Mouse (Mus musculus) CH12.LX (cell line): ENCODE data around the gene Acsl5. TPM values are rescaled to one million over a fixed set of nuclear protein-coding genes. Genes with fewer than 3 reads are reported as not detected.
A peak's percentile ranks its signal among the peaks of the same experiment; 100 is the strongest.

Source experiments
- DNase-seq: peaks from one replicate; pipeline ENCODE4 v3.0.0-alpha.2; 2013; ENCODE audit errors: extremely low read depth
- H3K27ac ChIP-seq: 2 replicates; pipeline ENCODE4 v1.5.1; 2012; ENCODE audit warnings: low read depth, mild to moderate bottlenecking, control low read depth, moderate library complexity; ENCODE audit not compliant: insufficient read depth
- H3K27me3 ChIP-seq: replicated peaks from 2 replicates; pipeline ENCODE3; 2012; ENCODE audit warnings: inconsistent platforms
- H3K36me3 ChIP-seq, 2 experiments: replicated peaks in 1 of 2; 2 replicates each; pipeline versions ENCODE3 to v1.6.1; 2012; ENCODE audit warnings: inconsistent platforms in 1 of 2, low read length in 1 of 2, mild to moderate bottlenecking in 1 of 2, mixed read lengths in 1 of 2, moderate library complexity in 1 of 2; ENCODE audit not compliant: control insufficient read depth in 1 of 2, insufficient read depth in 1 of 2
- H3K4me1 ChIP-seq, 2 experiments: 2 replicates each; pipeline ENCODE4 v1.6.1; 2012; ENCODE audit warnings: inconsistent platforms in 1 of 2, moderate library complexity in 1 of 2; ENCODE audit not compliant: insufficient read depth in 2 of 2, control insufficient read depth in 1 of 2
- H3K4me2 ChIP-seq: 2 replicates; pipeline ENCODE4 v1.6.1; 2012; ENCODE audit warnings: low read depth, mild to moderate bottlenecking, control low read depth; ENCODE audit not compliant: poor library complexity, insufficient read depth, severe bottlenecking
- H3K4me3 ChIP-seq, 3 experiments: fragments of 150-350 bp in 1 of 3; sonication (generic) in 1 of 3; replicated peaks in 1 of 3; 2 replicates each; pipeline versions ENCODE3 to v1.5.1; 2011 to 2012; ENCODE audit warnings: low read depth in 2 of 3, low read length in 2 of 3, mild to moderate bottlenecking in 2 of 3, moderate library complexity in 2 of 3, control low read depth in 1 of 3, improper control_type of control experiment in 1 of 3, inconsistent platforms in 1 of 3, mixed read lengths in 1 of 3; ENCODE audit not compliant: poor library complexity in 1 of 3
- H3K79me2 ChIP-seq: replicated peaks from 2 replicates; pipeline ENCODE4 v1.6.1; 2012; ENCODE audit warnings: mild to moderate bottlenecking, moderate library complexity; ENCODE audit not compliant: control insufficient read depth, poor library complexity, insufficient read depth, severe bottlenecking; ENCODE audit errors: extremely low read depth
- H3K9ac ChIP-seq: 2 replicates; pipeline ENCODE4 v1.6.1; 2012; ENCODE audit warnings: low read depth, mild to moderate bottlenecking, control low read depth, moderate library complexity; ENCODE audit not compliant: insufficient read depth
- H3K9me3 ChIP-seq: replicated peaks from 2 replicates; pipeline ENCODE3; 2012; ENCODE audit warnings: low read length, inconsistent platforms, mixed read lengths
- BHLHE40 ChIP-seq: IDR thresholded peaks from 2 replicates; pipeline ENCODE4 v1.6.1; 2011; ENCODE audit warnings: mild to moderate bottlenecking, low read depth, low read length, improper control_type of control experiment
- CHD1 ChIP-seq: IDR thresholded peaks from 2 replicates; pipeline ENCODE4 v1.6.1; 2012; ENCODE audit warnings: low read depth, low read length, improper control_type of control experiment, inconsistent platforms
- CHD2 ChIP-seq: IDR thresholded peaks from 2 replicates; pipeline ENCODE4 v1.6.1; 2011; ENCODE audit warnings: low read length, improper control_type of control experiment
- CTCF ChIP-seq, 2 experiments: IDR thresholded peaks in 1 of 2; conservative IDR thresholded peaks in 1 of 2; 2 replicates each; pipeline ENCODE4 v1.5.1; 2011 to 2012; ENCODE audit warnings: low read depth in 2 of 2, low read length in 2 of 2, improper control_type of control experiment in 1 of 2, inconsistent platforms in 1 of 2, mild to moderate bottlenecking in 1 of 2, moderate library complexity in 1 of 2
- E2F4 ChIP-seq: IDR thresholded peaks from 2 replicates; pipeline ENCODE4 v1.6.1; 2011; ENCODE audit warnings: low read depth, low read length, improper control_type of control experiment; ENCODE audit not compliant: insufficient replicate concordance
- ELF1 ChIP-seq: IDR thresholded peaks from 2 replicates; pipeline ENCODE4 v1.6.1; 2014; ENCODE audit warnings: low read depth, mild to moderate bottlenecking, inconsistent platforms, low read length, improper control_type of control experiment
- EP300 ChIP-seq: IDR thresholded peaks from 2 replicates; pipeline ENCODE4 v1.6.1; 2011; ENCODE audit warnings: low read length, improper control_type of control experiment
- ETS1 ChIP-seq: conservative IDR thresholded peaks from 2 replicates; pipeline ENCODE4 v1.6.1; 2012; ENCODE audit warnings: low read depth, mild to moderate bottlenecking, inconsistent platforms, low read length, improper control_type of control experiment, moderate library complexity
- GABPA ChIP-seq: IDR thresholded peaks from 2 replicates; pipeline ENCODE4 v1.6.1; 2012; ENCODE audit warnings: low read depth, low read length, improper control_type of control experiment, inconsistent platforms; ENCODE audit not compliant: insufficient replicate concordance
- HCFC1 ChIP-seq: IDR thresholded peaks from 2 replicates; pipeline ENCODE4 v1.6.1; 2012; ENCODE audit warnings: low read depth, mild to moderate bottlenecking, inconsistent platforms, low read length, improper control_type of control experiment
- IRF4 ChIP-seq: IDR thresholded peaks from 2 replicates; pipeline ENCODE4 v1.6.1; 2014; ENCODE audit warnings: low read depth, mild to moderate bottlenecking, inconsistent platforms, low read length, improper control_type of control experiment
- JUN ChIP-seq: IDR thresholded peaks from 2 replicates; pipeline ENCODE4 v1.6.1; 2011; ENCODE audit warnings: low read depth, mild to moderate bottlenecking, low read length, improper control_type of control experiment, moderate library complexity; ENCODE audit not compliant: insufficient read depth
- JUND ChIP-seq: conservative IDR thresholded peaks from 2 replicates; pipeline ENCODE4 v1.6.1; 2011; ENCODE audit warnings: low read depth, low read length, improper control_type of control experiment
- KAT2A ChIP-seq: IDR thresholded peaks from 2 replicates; pipeline ENCODE4 v1.6.1; 2012; ENCODE audit warnings: low read length, improper control_type of control experiment, inconsistent platforms; ENCODE audit not compliant: insufficient replicate concordance
- MAFK ChIP-seq: IDR thresholded peaks from 2 replicates; pipeline ENCODE4 v1.6.1; 2011; ENCODE audit warnings: low read length, improper control_type of control experiment; ENCODE audit not compliant: insufficient replicate concordance
- MAX ChIP-seq: IDR thresholded peaks from 2 replicates; pipeline ENCODE4 v1.6.1; 2011; ENCODE audit warnings: low read length, improper control_type of control experiment
- MAZ ChIP-seq: IDR thresholded peaks from 2 replicates; pipeline ENCODE4 v1.6.1; 2012; ENCODE audit warnings: low read depth, mild to moderate bottlenecking, inconsistent platforms, low read length, improper control_type of control experiment, moderate library complexity
- MEF2A ChIP-seq: IDR thresholded peaks from 2 replicates; pipeline ENCODE4 v1.6.1; 2014; ENCODE audit warnings: low read depth, mild to moderate bottlenecking, inconsistent platforms, low read length, improper control_type of control experiment, borderline replicate concordance
- MXI1 ChIP-seq: IDR thresholded peaks from 2 replicates; pipeline ENCODE4 v1.6.1; 2011; ENCODE audit warnings: mild to moderate bottlenecking, low read depth, low read length, improper control_type of control experiment
- MYC ChIP-seq: IDR thresholded peaks from 2 replicates; pipeline ENCODE4 v1.6.1; 2011; ENCODE audit warnings: low read depth, mild to moderate bottlenecking, improper control_type of control experiment, low read length
- NELFE ChIP-seq: IDR thresholded peaks from 2 replicates; pipeline ENCODE4 v1.6.1; 2011; ENCODE audit warnings: low read depth, low read length, improper control_type of control experiment
- NRF1 ChIP-seq: IDR thresholded peaks from 2 replicates; pipeline ENCODE4 v1.6.1; 2014; ENCODE audit warnings: low read depth, mild to moderate bottlenecking, inconsistent platforms, low read length, improper control_type of control experiment, moderate library complexity
- PAX5 ChIP-seq: IDR thresholded peaks from 2 replicates; pipeline ENCODE4 v1.6.1; 2012; ENCODE audit warnings: low read length, inconsistent platforms, mixed read lengths
- POLR2A ChIP-seq: IDR thresholded peaks from 2 replicates; pipeline ENCODE4 v1.6.1; 2011; ENCODE audit warnings: low read depth, mild to moderate bottlenecking, improper control_type of control experiment, low read length
- POLR2AphosphoS2 ChIP-seq: IDR thresholded peaks from 2 replicates; pipeline ENCODE4 v1.6.1; 2011; ENCODE audit warnings: low read depth, low read length, improper control_type of control experiment
- RAD21 ChIP-seq: IDR thresholded peaks from 2 replicates; pipeline ENCODE4 v1.6.1; 2011; ENCODE audit warnings: low read depth, mild to moderate bottlenecking, low read length, improper control_type of control experiment, moderate library complexity
- RCOR1 ChIP-seq: conservative IDR thresholded peaks from 2 replicates; pipeline ENCODE4 v1.6.1; 2012; ENCODE audit warnings: low read depth, mild to moderate bottlenecking, inconsistent platforms, low read length, improper control_type of control experiment
- SIN3A ChIP-seq: IDR thresholded peaks from 2 replicates; pipeline ENCODE4 v1.6.1; 2012; ENCODE audit warnings: low read length, improper control_type of control experiment, inconsistent platforms
- SMC3 ChIP-seq: IDR thresholded peaks from 2 replicates; pipeline ENCODE4 v1.6.1; 2011; ENCODE audit warnings: low read depth, low read length, improper control_type of control experiment
- TBP ChIP-seq: conservative IDR thresholded peaks from 2 replicates; pipeline ENCODE4 v1.6.1; 2011; ENCODE audit warnings: low read depth, low read length, improper control_type of control experiment
- TCF12 ChIP-seq: IDR thresholded peaks from 2 replicates; pipeline ENCODE4 v1.6.1; 2014; ENCODE audit warnings: low read depth, mild to moderate bottlenecking, inconsistent platforms, low read length, improper control_type of control experiment
- UBTF ChIP-seq: IDR thresholded peaks from 2 replicates; pipeline ENCODE4 v1.6.1; 2012; ENCODE audit warnings: low read depth, mild to moderate bottlenecking, inconsistent platforms, low read length, improper control_type of control experiment, moderate library complexity
- USF1 ChIP-seq: IDR thresholded peaks from 2 replicates; pipeline ENCODE4 v1.6.1; 2014; ENCODE audit warnings: low read depth, mild to moderate bottlenecking, inconsistent platforms, low read length, improper control_type of control experiment
- USF2 ChIP-seq: conservative IDR thresholded peaks from 2 replicates; pipeline ENCODE4 v1.6.1; 2011; ENCODE audit warnings: low read depth, low read length, improper control_type of control experiment
- ZC3H11A ChIP-seq: IDR thresholded peaks from 2 replicates; pipeline ENCODE4 v1.6.1; 2012; ENCODE audit warnings: low read depth, mild to moderate bottlenecking, inconsistent platforms, low read length, improper control_type of control experiment
- ZKSCAN1 ChIP-seq: IDR thresholded peaks from 2 replicates; pipeline ENCODE4 v1.6.1; 2012; ENCODE audit warnings: low read depth, inconsistent platforms, low read length, improper control_type of control experiment, borderline replicate concordance
- ZMIZ1 ChIP-seq: IDR thresholded peaks from 2 replicates; pipeline ENCODE4 v1.6.1; 2012; ENCODE audit warnings: low read depth, mild to moderate bottlenecking, inconsistent platforms, low read length, improper control_type of control experiment
- ZNF384 ChIP-seq: IDR thresholded peaks from 2 replicates; pipeline ENCODE4 v1.6.1; 2012; ENCODE audit warnings: low read depth, low read length, improper control_type of control experiment, inconsistent platforms
- dilution Hi-C: fragments of 300-500 bp; cut with MboI; formaldehyde crosslinking; loops from 2 replicates; pipeline ENCODE4 v1.14.3; 2020; ENCODE audit warnings: low sequenced_read_pairs; ENCODE audit not compliant: extremely low pct_unique_long_range_greater_than_20kb, extremely low pct_ligation_motif_present
- in situ Hi-C: fragments of 300-500 bp; cut with MboI; formaldehyde crosslinking; loops from 3 replicates; pipeline ENCODE4 v1.14.3; 2019; ENCODE audit warnings: low sequenced_read_pairs, low pct_ligation_motif_present, low pct_unique_long_range_greater_than_20kb, mixed read lengths
- polyA plus RNA-seq: library from polyadenylated mRNA; unstranded; fragments of >175 nt; gene quantifications from 2 replicates; pipeline ENCODE4 v1.2.1, GENCODE M21; 2012; ENCODE audit warnings: low read depth; ENCODE audit not compliant: insufficient read length
- total RNA-seq, 2 experiments: library from RNA; depleted of rRNA; stranded (reverse); fragments of 300-350 nt in 1 of 2; fragments of >200 nt in 1 of 2; gene quantifications; 2 replicates each; pipeline ENCODE4 v1.2.3; 2012 to 2014

Gene Acsl5
- total and polyA plus RNA-seq, 3 experiments: 126 to 265 (median 196) TPM

- Histone ChIP-seq H3K27me3 (no peaks in the 10 kb centered on the region), H3K4me3 (no peak overlapping the region), H3K9ac (no peak overlapping the region), H3K9me3 (peaks cover 3% of the 10 kb centered on the region), H3K36me3 (peaks cover 72 to 83% of the 10 kb centered on the region in 2 experiments), H3K4me1 (peaks cover 24 to 59% of the 10 kb centered on the region in 2 experiments), H3K79me2 (no peaks in the 10 kb centered on the region), H3K27ac (peak overlapping the region; percentile 66), H3K4me2 (no peak overlapping the region)
- in situ Hi-C loops (no loop called here), dilution Hi-C loops (no loop called here)
- TF ChIP-seq NELFE: no peak
- TF ChIP-seq SMC3: no peak
- TF ChIP-seq ZNF384: no peak
- TF ChIP-seq MAX: no peak
- no peak for TF ChIP-seq MXI1
- TF ChIP-seq JUND: no peak
- TF ChIP-seq BHLHE40: no peak
- no peak for TF ChIP-seq USF2
- TF ChIP-seq HCFC1: no peak
- TF ChIP-seq POLR2A: no peak
- no peak for TF ChIP-seq GABPA
- TF ChIP-seq USF1: no peak
- TF ChIP-seq TBP: no peak
- no peak for TF ChIP-seq ELF1
- no peak for TF ChIP-seq UBTF
- TF ChIP-seq POLR2AphosphoS2: no peak; the same call in 1 of the 2 replicates
- TF ChIP-seq E2F4: no peak
- TF ChIP-seq RCOR1: no peak
- no peak for TF ChIP-seq JUN
- TF ChIP-seq EP300: peak; percentile 44; the same call in 1 of the 2 replicates
- no peak for TF ChIP-seq PAX5
- TF ChIP-seq MYC: no peak
- peak; percentile 33; the same call in 1 of the 2 replicates for TF ChIP-seq CHD2
- TF ChIP-seq CHD1: no peak
- no peak for TF ChIP-seq NRF1
- TF ChIP-seq MEF2A: peak; percentile 74
- TF ChIP-seq ETS1: no peak; the same call in 1 of the 2 replicates
- TF ChIP-seq TCF12: peak; percentile 74
- TF ChIP-seq MAZ: no peak
- TF ChIP-seq ZC3H11A: no peak
- TF ChIP-seq CTCF (conservative IDR thresholded peaks at IDR 0.05 in 1 of 2, IDR thresholded peaks at IDR 0.05 in 1 of 2; ENCODE audit: low read depth in 2 of 2, low read length in 2 of 2): no peak
- no peak for TF ChIP-seq ZKSCAN1
- TF ChIP-seq SIN3A: no peak
- 0 out of 2 replicates have a peak, but pooled peaks have one; percentile 10 for TF ChIP-seq IRF4
- no peak for TF ChIP-seq MAFK
- TF ChIP-seq KAT2A: no peak
- TF ChIP-seq RAD21: no peak
- 0 out of 2 replicates have a peak, but pooled peaks have one; percentile 36 for TF ChIP-seq ZMIZ1
- no peak for DNase-seq
Observed at GRCm38 (mm10) chr19:55290621-55291270, 39.0 kb downstream of the Acsl5 start.
